Comparison of ENCODE assay signal across 18 mouse cellular contexts in genomic region chr19:27511340-27511739, GRCm38 (mm10).
DNase-seq lines count a peak whose midpoint lies in the region; ATAC-seq and TF ChIP-seq lines count a peak whose summit lies in the region.
"Had no signal": no experiment of that assay in that cellular context is flagged by ENCODE, and none has a peak within 500 bp of the region (broad histone marks: within the 10 kb centered on the region; RNA-seq: fewer than 3 reads in every experiment).

No protein-coding gene starts in this region.

- no peaks in the 10 kb centered on the region for H3K27me3 ChIP-seq in lung, embryonic 14.5 days (ENCODE audit: insufficient read depth, low read length)
- H3K27me3 ChIP-seq in limb, embryonic 10.5 days (ENCODE audit: low read depth, poor library complexity, severe bottlenecking) = no peaks in the 10 kb centered on the region
- no peaks in the 10 kb centered on the region for H3K27me3 ChIP-seq in stomach, postnatal 0 days (ENCODE audit: control insufficient read depth, insufficient read depth, low read length)
- H3K27me3 ChIP-seq: embryonic facial prominence, embryonic 12.5 days; limb, embryonic 12.5 days; midbrain, embryonic 13.5 days; neural tube, embryonic 13.5 days had no signal

- H3K9me3 ChIP-seq in lung, embryonic 14.5 days (ENCODE audit: low read depth, low read length) = no peaks in the 10 kb centered on the region
- no peaks in the 10 kb centered on the region for H3K9me3 ChIP-seq in limb, embryonic 10.5 days (replicated peaks)
- no peaks in the 10 kb centered on the region for H3K9me3 ChIP-seq in stomach, postnatal 0 days (ENCODE audit: control insufficient read depth, low read length)
- H3K9me3 ChIP-seq: embryonic facial prominence, embryonic 12.5 days; limb, embryonic 12.5 days; midbrain, embryonic 13.5 days; neural tube, embryonic 13.5 days had no signal

- TF ChIP-seq CTCF in lung, embryonic 14.5 days (IDR thresholded peaks at IDR 0.05; ENCODE audit: low read depth) = no peak
- TF ChIP-seq CTCF in lung, adult 2 months (IDR thresholded peaks at IDR 0.05; ENCODE audit: insufficient read depth, low read length) = no peak
- TF ChIP-seq CTCF in stomach, postnatal 0 days (IDR thresholded peaks at IDR 0.05; ENCODE audit: low read depth) = no peak

- H3K4me2 ChIP-seq in lung, embryonic 14.5 days = no peak overlapping the region
- no peak overlapping the region for H3K4me2 ChIP-seq in stomach, postnatal 0 days (replicated peaks; ENCODE audit: low read depth)
- H3K4me2 ChIP-seq: embryonic facial prominence, embryonic 12.5 days; limb, embryonic 12.5 days; midbrain, embryonic 13.5 days; neural tube, embryonic 13.5 days had no signal

- no peaks in the 10 kb centered on the region for H3K4me1 ChIP-seq in lung, embryonic 14.5 days (ENCODE audit: insufficient read depth)
- H3K4me1 ChIP-seq in lung, adult 2 months (ENCODE audit: control insufficient read depth, insufficient read depth, low read length) = no peaks in the 10 kb centered on the region
- peaks cover 9% of the 10 kb centered on the region for H3K4me1 ChIP-seq in limb, embryonic 10.5 days
- H3K4me1 ChIP-seq in stomach, postnatal 0 days (replicated peaks; ENCODE audit: control insufficient read depth, insufficient read depth) = no peaks in the 10 kb centered on the region
- H3K4me1 ChIP-seq: embryonic facial prominence, embryonic 12.5 days; limb, embryonic 12.5 days had no signal

- 10% methylated on average over 6 of the region's 6 CpGs for WGBS in lung, embryonic 14.5 days
- WGBS in lung, adult 2 months = 28% methylated on average over 6 of the region's 6 CpGs
- WGBS in limb, embryonic 10.5 days = 45% methylated on average over 6 of the region's 6 CpGs
- 13% methylated on average over 6 of the region's 6 CpGs for WGBS in stomach, postnatal 0 days

- no peak overlapping the region for H3K9ac ChIP-seq in lung, embryonic 14.5 days
- no peak overlapping the region for H3K9ac ChIP-seq in stomach, postnatal 0 days (ENCODE audit: low read length)
- H3K9ac ChIP-seq: embryonic facial prominence, embryonic 12.5 days; limb, embryonic 12.5 days; midbrain, embryonic 13.5 days; neural tube, embryonic 13.5 days had no signal

- no peak overlapping the region for H3K27ac ChIP-seq in lung, embryonic 14.5 days (ENCODE audit: low read depth)
- no peak overlapping the region; the same call in 1 of the 2 replicates for H3K27ac ChIP-seq in limb, embryonic 10.5 days
- no peak overlapping the region for H3K27ac ChIP-seq in stomach, postnatal 0 days (replicated peaks)
- H3K27ac ChIP-seq: embryonic facial prominence, embryonic 12.5 days; limb, embryonic 12.5 days; midbrain, embryonic 13.5 days; neural tube, embryonic 13.5 days had no signal

- no peak for ATAC-seq in lung, embryonic 14.5 days (ENCODE audit: insufficient read depth)
- ATAC-seq in stomach, postnatal 0 days (ENCODE audit: low FRiP score, low TSS enrichment) = no peak
- ATAC-seq: inflammation-experienced regulatory T-cells, adult 6 months; midbrain, embryonic 13.5 days had no signal

- peak; percentile 37 for DNase-seq in lung, embryonic 14.5 days
- DNase-seq in lung, adult 2 months = no peak
- DNase-seq in embryo, embryonic 11 days = peak; percentile 63
- peak; percentile 44 for DNase-seq in limb, embryonic 10.5 days (ENCODE audit: low spot score)
- peak; percentile 34 for DNase-seq in stomach, postnatal 0 days (ENCODE audit: low spot score)
- no peak for DNase-seq in cerebellum, adult 9-11 months
- DNase-seq in thymus, postnatal 10 days (ENCODE audit: low spot score in 2 of 2) = no peak
- DNase-seq: cerebellum, adult 18-20 months; heart, adult 18-20 months; heart, postnatal 14 days; lung, postnatal 10 days; right cerebral cortex, postnatal 14 days; thymus, adult 2 months had no signal

- TF ChIP-seq POLR2A in lung, adult 2 months (IDR thresholded peaks at IDR 0.05; ENCODE audit: borderline replicate concordance, extremely low read depth, low read depth, low read length) = no peak

- TF ChIP-seq EP300 in stomach, postnatal 0 days (optimal IDR thresholded peaks at IDR 0.05) = no peak

- H3K4me3 ChIP-seq in lung, embryonic 14.5 days (ENCODE audit: low read depth, low read length) = no peak overlapping the region
- H3K4me3 ChIP-seq in lung, adult 2 months (replicated peaks; ENCODE audit: extremely low read depth, low read depth, low read length) = no peak overlapping the region
- H3K4me3 ChIP-seq in limb, embryonic 10.5 days = no peak overlapping the region
- no peak overlapping the region for H3K4me3 ChIP-seq in stomach, postnatal 0 days (ENCODE audit: low read depth, low read length)
- H3K4me3 ChIP-seq: embryonic facial prominence, embryonic 12.5 days; limb, embryonic 12.5 days; midbrain, embryonic 13.5 days; neural tube, embryonic 13.5 days had no signal

- no peaks in the 10 kb centered on the region for H3K36me3 ChIP-seq in lung, embryonic 14.5 days (ENCODE audit: insufficient read depth)
- H3K36me3 ChIP-seq in limb, embryonic 10.5 days = no peaks in the 10 kb centered on the region
- H3K36me3 ChIP-seq in stomach, postnatal 0 days (ENCODE audit: control insufficient read depth, insufficient read depth, low read length) = no peaks in the 10 kb centered on the region
- H3K36me3 ChIP-seq: embryonic facial prominence, embryonic 12.5 days; limb, embryonic 12.5 days; midbrain, embryonic 13.5 days; neural tube, embryonic 13.5 days had no signal

Comparison
In these comparisons a context has a peak if more than half of its experiments do, and no peak if none do; other contexts are left out.
1. DNase-seq: peak in lung, embryonic 14.5 days (single experiment), embryo, embryonic 11 days (single experiment), limb, embryonic 10.5 days (single experiment) and stomach, postnatal 0 days (single experiment); none in lung, adult 2 months (single experiment), cerebellum, adult 9-11 months (single experiment) and thymus, postnatal 10 days (0 of 2).